In genomic region chr12:103214270-103214669, GRCm38 (mm10) we compare ENCODE assay signal across 9 mouse cellular contexts. TPM values are rescaled to one million over a fixed set of nuclear protein-coding genes. Genes with fewer than 3 reads are reported as not detected.
A peak's percentile ranks its signal among the peaks of the same experiment; 100 is the strongest.
DNase-seq lines count a peak whose midpoint lies in the region; ATAC-seq lines count a peak whose summit lies in the region.
"Had no signal": no experiment of that assay in that cellular context is flagged by ENCODE, and none has a peak within 500 bp of the region (broad histone marks: within the 10 kb centered on the region; RNA-seq: fewer than 3 reads in every experiment).

No protein-coding gene starts in this region.

- no peak overlapping the region for H3K4me2 ChIP-seq in hindbrain, embryonic 13.5 days
- no peak overlapping the region for H3K4me2 ChIP-seq in hindbrain, embryonic 11.5 days (replicated peaks; ENCODE audit: low read depth, low read length)
- no peak overlapping the region for H3K4me2 ChIP-seq in forebrain, embryonic 15.5 days (replicated peaks)

- H3K9me3 ChIP-seq in hindbrain, embryonic 13.5 days = no peaks in the 10 kb centered on the region
- no peaks in the 10 kb centered on the region for H3K9me3 ChIP-seq in hindbrain, embryonic 11.5 days (ENCODE audit: control insufficient read depth, low read length)
- H3K9me3 ChIP-seq in forebrain, embryonic 15.5 days = no peaks in the 10 kb centered on the region

- WGBS in hindbrain, embryonic 13.5 days = 35% methylated on average over 10 of the region's 10 CpGs
- 80% methylated on average over 10 of the region's 10 CpGs for WGBS in hindbrain, embryonic 11.5 days
- 13% methylated on average over 10 of the region's 10 CpGs for WGBS in forebrain, embryonic 15.5 days

- no peak for DNase-seq in hindbrain, embryonic 11.5 days (ENCODE audit: low spot score)
- peak; percentile 67 to 82 for DNase-seq in adrenal gland, adult (ENCODE audit: inconsistent age in 2 of 2, low spot score in 1 of 2)
- peak; percentile 53 for DNase-seq in kidney, postnatal 10 days
- no peak for DNase-seq in spleen, postnatal 36 days (ENCODE audit: low spot score in 2 of 2)
- no peak for DNase-seq in left cerebral cortex, postnatal 25 days (ENCODE audit: low spot score in 2 of 2)
- DNase-seq in testis, postnatal 14 days (ENCODE audit: low spot score) = no peak
- DNase-seq: liver had no signal

- intact Hi-C loops in left cerebral cortex, postnatal 25 days (cut with DNase I) = no loop called here

- peaks cover 36% of the 10 kb centered on the region for H3K4me1 ChIP-seq in hindbrain, embryonic 13.5 days (replicated peaks)
- H3K4me1 ChIP-seq in hindbrain, embryonic 11.5 days (replicated peaks; ENCODE audit: control insufficient read depth, insufficient read depth, low read length) = 0 out of 2 replicates have a peak, but pooled peaks cover 2% of the 10 kb centered on the region
- peaks cover 12% of the 10 kb centered on the region for H3K4me1 ChIP-seq in forebrain, embryonic 15.5 days

- no peaks in the 10 kb centered on the region for H3K27me3 ChIP-seq in hindbrain, embryonic 13.5 days
- H3K27me3 ChIP-seq in hindbrain, embryonic 11.5 days (ENCODE audit: control insufficient read depth, insufficient read depth, low read length) = no peaks in the 10 kb centered on the region
- H3K27me3 ChIP-seq in forebrain, embryonic 15.5 days = no peaks in the 10 kb centered on the region

- no peak overlapping the region for H3K9ac ChIP-seq in hindbrain, embryonic 13.5 days
- no peak overlapping the region for H3K9ac ChIP-seq in hindbrain, embryonic 11.5 days (ENCODE audit: low read depth, low read length)
- H3K9ac ChIP-seq in forebrain, embryonic 15.5 days (replicated peaks) = no peak overlapping the region

- ATAC-seq in hindbrain, embryonic 13.5 days (ENCODE audit: low FRiP score) = peak; percentile 68
- ATAC-seq in hindbrain, embryonic 11.5 days (ENCODE audit: low FRiP score) = no peak
- peak; percentile 77 for ATAC-seq in forebrain, embryonic 15.5 days (replicated peaks)

- H3K4me3 ChIP-seq in hindbrain, embryonic 13.5 days = no peak overlapping the region
- H3K4me3 ChIP-seq in hindbrain, embryonic 11.5 days (ENCODE audit: low read depth, low read length) = no peak overlapping the region
- H3K4me3 ChIP-seq in forebrain, embryonic 15.5 days = no peak overlapping the region

- H3K36me3 ChIP-seq in hindbrain, embryonic 13.5 days = no peaks in the 10 kb centered on the region
- H3K36me3 ChIP-seq in hindbrain, embryonic 11.5 days (ENCODE audit: control insufficient read depth, insufficient read depth, low read length) = no peaks in the 10 kb centered on the region
- H3K36me3 ChIP-seq in forebrain, embryonic 15.5 days = no peaks in the 10 kb centered on the region

- H3K27ac ChIP-seq in hindbrain, embryonic 13.5 days = peak overlapping the region; percentile 63
- H3K27ac ChIP-seq in hindbrain, embryonic 11.5 days (ENCODE audit: low read depth, low read length) = no peak overlapping the region
- H3K27ac ChIP-seq in forebrain, embryonic 15.5 days (replicated peaks) = peak overlapping the region; percentile 6; the same call in 1 of the 2 replicates

RNA-seq across cellular contexts. Expression of gene Prima1, which starts 27.7 kb away (rescaled TPM):
- polyA plus RNA-seq in hindbrain, embryonic 13.5 days (2015; fragmentation: Nextera tagmentation; extraction: Ambion mirVana) = 1.3 and 1.7 TPM in 2 replicates
- polyA plus RNA-seq in hindbrain, embryonic 11.5 days (2014; fragmentation: Nextera tagmentation; extraction: Ambion mirVana) = 1.5 and 1.6 TPM in 2 replicates
- 0.23 and 0.25 TPM in 2 replicates for polyA plus RNA-seq in forebrain, embryonic 15.5 days (2015; fragmentation: Nextera tagmentation; extraction: Ambion mirVana)
- total RNA-seq in left cerebral cortex, postnatal 25 days (2021) = 10 to 100 TPM in 1 of 2 experiments, 1 to 10 TPM in 1; 4.3 to 10.7 TPM

Comparison
In these comparisons a context has a peak if more than half of its experiments do, and no peak if none do; other contexts are left out.
1. DNase-seq: peak in adrenal gland, adult (2 of 2) and kidney, postnatal 10 days (single experiment); none in hindbrain, embryonic 11.5 days (single experiment), spleen, postnatal 36 days (0 of 2), left cerebral cortex, postnatal 25 days (0 of 2) and testis, postnatal 14 days (single experiment).